Mouse (Mus musculus) megakaryocyte, embryonic 14.5 days (primary cell): ENCODE results near the gene Slc44a2.

ENCODE experiments used
- FLI1 ChIP-seq: IDR thresholded peaks from 2 replicates; pipeline ENCODE4 v1.6.1; 2012; ENCODE audit warnings: low read length, inconsistent platforms, mixed read lengths
- GATA1 ChIP-seq: IDR thresholded peaks from 3 replicates; pipeline ENCODE4 v1.6.1; 2012; ENCODE audit warnings: mixed read lengths, low read length, inconsistent platforms, borderline replicate concordance

DNA sequence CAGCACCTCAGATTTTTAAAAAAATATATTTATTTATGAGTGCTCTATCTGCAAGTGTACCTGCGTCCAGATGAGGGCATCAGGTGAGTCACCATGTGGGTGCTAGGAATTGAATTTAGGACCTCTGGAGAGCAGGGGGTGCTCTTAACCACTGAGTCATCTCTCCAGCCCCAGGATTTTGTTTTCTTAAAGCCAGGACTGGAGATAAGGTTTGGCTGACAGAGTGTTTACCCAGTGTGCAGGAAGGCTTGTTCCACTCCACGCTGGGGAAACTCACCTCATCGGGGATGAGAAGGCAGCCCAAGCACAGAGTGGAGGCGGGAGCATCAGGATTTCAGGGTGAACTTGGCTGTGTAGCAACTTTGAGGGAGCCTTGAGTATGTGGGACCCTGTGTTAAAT, 19.9 kb downstream of the Slc44a2 start:
- no peak for TF ChIP-seq GATA1
- TF ChIP-seq FLI1 = no peak
